Mouse (Mus musculus): ENCODE measurements around the gene St6gal1. TPM values are rescaled to one million over a fixed set of nuclear protein-coding genes. Genes with fewer than 3 reads are reported as not detected.

The St6gal1 gene
- total RNA-seq, 2 experiments from 2014 or later, result 16.2 to 17.6 TPM

GRCm38 (mm10) chr16:23223166-23223870 is 1.2 kb upstream of the St6gal1 start:
- DNase-seq (ENCODE audit: low spot score in 2 of 2), result peak in 1 of 2 experiments; percentile 33

- peak in 1 of 2 experiments; percentile 8 for DNase-seq (ENCODE audit: low spot score in 2 of 2)
These were observed 570 bp upstream of the St6gal1 start for GRCm38 (mm10) chr16:23223871-23224469.

- peak in 1 of 2 experiments; percentile 31 for DNase-seq (ENCODE audit: low spot score in 2 of 2)
These were observed 655 bp downstream of the St6gal1 start for GRCm38 (mm10) chr16:23225069-23225721.

GRCm38 (mm10) chr16:23225821-23226600 is 1.5 kb downstream of the St6gal1 start:
- peak in 1 of 2 experiments; percentile 48 for DNase-seq (ENCODE audit: low spot score in 2 of 2)

- DNase-seq (ENCODE audit: low spot score in 2 of 2), result peak in 1 of 2 experiments; percentile 29
These were observed 2.2 kb downstream of the St6gal1 start for GRCm38 (mm10) chr16:23226601-23227351.

GRCm38 (mm10) chr16:23227851-23228250 is 3.3 kb downstream of the St6gal1 start:
- DNase-seq (ENCODE audit: low spot score in 2 of 2), result no peak

GRCm38 (mm10) chr16:23228486-23228885 is 3.9 kb downstream of the St6gal1 start:
- no peak for DNase-seq (ENCODE audit: low spot score in 2 of 2)

GRCm38 (mm10) chr16:23229945-23230344 is 5.4 kb downstream of the St6gal1 start:
- DNase-seq (ENCODE audit: low spot score in 2 of 2), result no peak

- DNase-seq (ENCODE audit: low spot score in 2 of 2), result no peak
These were observed 6.6 kb downstream of the St6gal1 start for GRCm38 (mm10) chr16:23231168-23231567.

- DNase-seq (ENCODE audit: low spot score in 2 of 2), result no peak
These were observed 8.2 kb downstream of the St6gal1 start for GRCm38 (mm10) chr16:23232691-23233090.

GRCm38 (mm10) chr16:23233496-23233895 is 9.0 kb downstream of the St6gal1 start:
- no peak for DNase-seq (ENCODE audit: low spot score in 2 of 2)

- no peak for DNase-seq (ENCODE audit: low spot score in 2 of 2)
These were observed 10.0 kb downstream of the St6gal1 start for GRCm38 (mm10) chr16:23234557-23234956.

- no peak for DNase-seq (ENCODE audit: low spot score in 2 of 2)
These were observed 10.7 kb downstream of the St6gal1 start for GRCm38 (mm10) chr16:23235173-23235694.

- no peak for DNase-seq (ENCODE audit: low spot score in 2 of 2)
These were observed 15.0 kb downstream of the St6gal1 start for GRCm38 (mm10) chr16:23239583-23239982.

- DNase-seq (ENCODE audit: low spot score in 2 of 2), result peak; percentile 83 to 88
These were observed 15.8 kb downstream of the St6gal1 start for GRCm38 (mm10) chr16:23240049-23240949.

- no peak for DNase-seq (ENCODE audit: low spot score in 2 of 2)
These were observed 16.4 kb downstream of the St6gal1 start for GRCm38 (mm10) chr16:23240950-23241259.

GRCm38 (mm10) chr16:23243726-23244425 is 19.3 kb downstream of the St6gal1 start:
- DNase-seq (ENCODE audit: low spot score in 2 of 2), result no peak

GRCm38 (mm10) chr16:23244486-23244885 is 19.9 kb downstream of the St6gal1 start:
- DNase-seq (ENCODE audit: low spot score in 2 of 2), result no peak

GRCm38 (mm10) chr16:23249285-23249684 is 24.7 kb downstream of the St6gal1 start:
- no peak for DNase-seq (ENCODE audit: low spot score in 2 of 2)
